Mouse (Mus musculus) myocyte (in vitro differentiated cells): Measurements from ENCODE around the gene 3110009E18Rik.

Experiments
- CEBPB ChIP-seq: IDR thresholded peaks from 2 replicates; pipeline ENCODE4 v1.6.1; 2011; ENCODE audit warnings: mild to moderate bottlenecking, moderate library complexity; ENCODE audit not compliant: poor library complexity, insufficient read depth, severe bottlenecking
- E2F4 ChIP-seq: IDR thresholded peaks from one replicate; pipeline ENCODE4 v1.6.1; 2011; ENCODE audit warnings: mild to moderate bottlenecking, control low read depth, moderate library complexity; ENCODE audit not compliant: insufficient read depth
- MAX ChIP-seq: IDR thresholded peaks from one replicate; pipeline ENCODE4 v1.6.1; 2011; ENCODE audit warnings: low read depth, mild to moderate bottlenecking, control low read depth
- MYOD1 ChIP-seq, 3 experiments: IDR thresholded peaks; one replicate each; pipeline ENCODE4 v1.6.1; 2011; ENCODE audit warnings: control low read depth in 2 of 3, low read depth in 2 of 3, mild to moderate bottlenecking in 2 of 3, moderate library complexity in 1 of 3; ENCODE audit not compliant: insufficient read length in 2 of 3, control insufficient read depth in 1 of 3
- MYOG ChIP-seq, 3 experiments: IDR thresholded peaks; one replicate each; pipeline ENCODE4 v1.6.1; 2011; ENCODE audit warnings: control low read depth in 2 of 3, low read depth in 2 of 3, mild to moderate bottlenecking in 2 of 3; ENCODE audit not compliant: insufficient read length in 2 of 3, control insufficient read depth in 1 of 3, insufficient read depth in 1 of 3
- POLR2A ChIP-seq: IDR thresholded peaks from one replicate; pipeline ENCODE4 v1.6.1; 2011; ENCODE audit warnings: low read depth, mild to moderate bottlenecking, control low read depth, moderate library complexity; ENCODE audit not compliant: insufficient read length
- POLR2AphosphoS2 ChIP-seq: IDR thresholded peaks from one replicate; pipeline ENCODE4 v1.6.1; 2011; ENCODE audit warnings: low read depth, control low read depth; ENCODE audit not compliant: insufficient read length
- REST ChIP-seq: IDR thresholded peaks from one replicate; pipeline ENCODE4 v1.6.1; 2011; ENCODE audit warnings: mild to moderate bottlenecking, control low read depth, moderate library complexity; ENCODE audit not compliant: insufficient read depth, insufficient read length
- SRF ChIP-seq: IDR thresholded peaks from one replicate; pipeline ENCODE4 v1.6.1; 2011; ENCODE audit warnings: low read depth; ENCODE audit not compliant: control insufficient read depth, insufficient read length
- TCF12 ChIP-seq: IDR thresholded peaks from one replicate; pipeline ENCODE4 v1.6.1; 2011; ENCODE audit warnings: mild to moderate bottlenecking, control low read depth; ENCODE audit not compliant: poor library complexity, insufficient read depth, severe bottlenecking
- TCF3 ChIP-seq: IDR thresholded peaks from one replicate; pipeline ENCODE4 v1.6.1; 2011; ENCODE audit warnings: low read depth, control low read depth; ENCODE audit not compliant: insufficient read length
- USF1 ChIP-seq: IDR thresholded peaks from one replicate; pipeline ENCODE4 v1.6.1; 2011; ENCODE audit warnings: low read depth, mild to moderate bottlenecking, control low read depth, moderate library complexity

DNA sequence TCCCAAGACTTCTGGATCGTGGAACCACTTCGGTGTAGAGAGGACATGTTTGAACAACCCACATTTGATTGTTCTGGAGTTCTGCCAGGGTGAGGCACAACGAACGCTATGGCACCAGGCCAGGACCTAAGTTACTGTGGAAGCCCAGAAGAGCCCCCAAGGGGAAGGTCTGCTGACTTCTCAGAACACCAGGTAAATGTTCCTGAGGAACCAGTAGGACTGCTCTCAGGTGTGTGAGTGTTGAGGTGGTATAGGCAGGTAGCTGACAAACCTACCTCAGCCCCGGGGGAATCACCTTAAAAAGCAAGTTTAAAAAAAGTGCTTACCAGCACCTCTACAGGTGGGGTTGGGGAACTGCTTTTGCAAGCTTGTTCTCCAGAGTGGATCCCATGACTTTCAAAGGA is 15.4 kb upstream of the 3110009E18Rik start:
- no peak for TF ChIP-seq POLR2A
- no peak for TF ChIP-seq TCF3
- no peak for TF ChIP-seq E2F4
- TF ChIP-seq MYOD1 (IDR thresholded peaks at IDR 0.05; ENCODE audit: control insufficient read depth in 1 of 3, insufficient read length in 2 of 3, low read depth in 2 of 3), result no peak
- no peak for TF ChIP-seq TCF12
- TF ChIP-seq CEBPB, result no peak
- TF ChIP-seq POLR2AphosphoS2, result no peak
- TF ChIP-seq USF1, result no peak
- no peak for TF ChIP-seq REST
- TF ChIP-seq SRF, result no peak
- no peak for TF ChIP-seq MAX
- TF ChIP-seq MYOG (IDR thresholded peaks at IDR 0.05; ENCODE audit: control insufficient read depth in 1 of 3, insufficient read depth in 1 of 3, insufficient read length in 2 of 3, low read depth in 2 of 3), result no peak
